Mouse (Mus musculus) forebrain, embryonic 14.5 days (tissue): ENCODE measurements around the gene Paqr6. TPM values are rescaled to one million over a fixed set of nuclear protein-coding genes. Genes with fewer than 3 reads are reported as not detected.
"Not testable (repeated sequence)": the region's sequence is repeated elsewhere in the genome, so short reads cannot be mapped to it uniquely, and the experiment has no call there.

ENCODE experiments used
- ATAC-seq: fragments of 200-750 bp; cut with Nextera tagmentation; 2 replicates; pipeline ENCODE4 v1.8.0; 2017; ENCODE audit warnings: mild to moderate bottlenecking, moderate library complexity
- DNase-seq: peaks from one replicate; pipeline ENCODE4 v3.0.0-alpha.2; 2015; ENCODE audit warnings: low spot score
- H3K27ac ChIP-seq: fragments of 300-500 bp; sonication (generic); 2 replicates; pipeline ENCODE4 v1.5.1; 2014; ENCODE audit warnings: low read depth, mild to moderate bottlenecking, control low read depth, low read length, moderate library complexity
- H3K27me3 ChIP-seq: fragments of 300-500 bp; sonication (generic); replicated peaks from 2 replicates; pipeline ENCODE4 v1.6.1; 2014; ENCODE audit warnings: low read length, control low read depth, mixed read lengths; ENCODE audit not compliant: control insufficient read depth, insufficient read depth
- H3K36me3 ChIP-seq: fragments of 300-500 bp; sonication (generic); 2 replicates; pipeline ENCODE4 v1.6.1; 2014; ENCODE audit warnings: low read length, control low read depth; ENCODE audit not compliant: control insufficient read depth, insufficient read depth
- H3K4me1 ChIP-seq: fragments of 300-500 bp; sonication (generic); 2 replicates; pipeline ENCODE4 v1.6.1; 2014; ENCODE audit warnings: antibody characterized with exemption, low read length, control low read depth; ENCODE audit not compliant: control insufficient read depth, insufficient read depth
- H3K4me2 ChIP-seq: fragments of 300-500 bp; sonication (generic); 2 replicates; pipeline ENCODE4 v1.6.1; 2014; ENCODE audit warnings: mild to moderate bottlenecking, control low read depth, low read length
- H3K4me3 ChIP-seq: fragments of 300-500 bp; sonication (generic); 2 replicates; pipeline ENCODE4 v1.5.1; 2014; ENCODE audit warnings: low read depth, low read length, control low read depth
- H3K9ac ChIP-seq: fragments of 300-500 bp; sonication (generic); 2 replicates; pipeline ENCODE4 v1.6.1; 2014; ENCODE audit warnings: mild to moderate bottlenecking, low read length, control low read depth, moderate library complexity
- H3K9me3 ChIP-seq: fragments of 300-500 bp; sonication (generic); replicated peaks from 2 replicates; pipeline ENCODE4 v1.6.1; 2016; ENCODE audit warnings: low read length, control low read depth, mixed read lengths; ENCODE audit not compliant: control insufficient read depth
- WGBS: fragments of 180-500 bp; shearing (Covaris S2); extraction: QIAGEN DNeasy Blood & Tissue Kit; methylation state at CpG from one replicate; pipeline ENCODE4 v1.1.7; 2014; 5-methylcytosine and 5-hydroxymethylcytosine counted together
- polyA plus RNA-seq: library from polyadenylated mRNA; unstranded; fragments of >200 nt; fragmentation: Nextera tagmentation; extraction: Ambion mirVana; gene quantifications from 2 replicates; pipeline ENCODE4 v1.2.1, GENCODE M21; 2014

Paqr6 gene
- polyA plus RNA-seq, 1 experiment from 2014 or later: 0.22 TPM

GRCm38 (mm10) chr3:88376644-88377043 lies 12.3 kb downstream of the Paqr6 start:
- H3K36me3 ChIP-seq, DNase-seq, H3K9me3 ChIP-seq, H3K27me3 ChIP-seq, H3K4me3 ChIP-seq, H3K9ac ChIP-seq, H3K4me2 ChIP-seq, H3K4me1 ChIP-seq: not testable (repeated sequence)
- 0 out of 2 replicates have a peak overlapping the region, but pooled peaks have one; percentile 57 for H3K27ac ChIP-seq
- 26% methylated on average over 5 of the region's 7 CpGs for WGBS
- ATAC-seq: peak; percentile 21

GRCm38 (mm10) chr3:88378599-88378998 lies 14.2 kb downstream of the Paqr6 start, which contains the start of gene Bglap2:
TSS of gene Bglap2 (minus strand) at chr3:88378699.
- not testable (repeated sequence) for ATAC-seq, H3K27me3 ChIP-seq, H3K4me2 ChIP-seq, H3K9me3 ChIP-seq, H3K4me1 ChIP-seq, H3K27ac ChIP-seq, H3K36me3 ChIP-seq, H3K9ac ChIP-seq, H3K4me3 ChIP-seq, DNase-seq
- WGBS: 67% methylated on average over 4 of the region's 5 CpGs

GRCm38 (mm10) chr3:88381389-88382315 lies 17.3 kb downstream of the Paqr6 start:
- peak overlapping the region; percentile 45 for H3K4me2 ChIP-seq
- DNase-seq (peak; percentile 80), ATAC-seq (peak; percentile 93)
- H3K27ac ChIP-seq: peak overlapping the region; percentile 66
- not testable (repeated sequence) for H3K36me3 ChIP-seq, H3K4me1 ChIP-seq, H3K9me3 ChIP-seq, H3K4me3 ChIP-seq, H3K27me3 ChIP-seq
- H3K9ac ChIP-seq: 0 out of 2 replicates have a peak overlapping the region, but pooled peaks have one; percentile 29
- WGBS: 6% methylated on average over 20 of the region's 22 CpGs

- H3K27me3 ChIP-seq, H3K9me3 ChIP-seq, DNase-seq, H3K36me3 ChIP-seq, H3K9ac ChIP-seq, H3K27ac ChIP-seq, H3K4me1 ChIP-seq, H3K4me3 ChIP-seq: not testable (repeated sequence)
- 38% methylated on average over 1 of the region's 7 CpGs for WGBS
- peak overlapping the region; percentile 45; the same call in 1 of the 2 replicates for H3K4me2 ChIP-seq
- ATAC-seq: peak; percentile 40
Measured at GRCm38 (mm10) chr3:88382383-88382782, 18.0 kb downstream of the Paqr6 start.

- no peak for ATAC-seq
- WGBS: 82% methylated on average over 5 of the region's 5 CpGs
- no peak within 1 kb of the TSS for H3K4me2 ChIP-seq
Measured at GRCm38 (mm10) chr3:88384364-88384763, 20.0 kb downstream of the Paqr6 start, which contains the start of gene Bglap. TSS of gene Bglap (minus strand) at chr3:88384464.

GRCm38 (mm10) chr3:88393776-88394375 lies 29.5 kb downstream of the Paqr6 start:
- DNase-seq: no peak
- H3K9me3 ChIP-seq: no peaks in the 10 kb centered on the region
- no peak for ATAC-seq
- 93% methylated on average over 9 of the region's 9 CpGs for WGBS
- H3K4me3 ChIP-seq: no peak overlapping the region
- H3K36me3 ChIP-seq: no peaks in the 10 kb centered on the region; the same call in 1 of the 2 replicates
- no peak overlapping the region for H3K4me2 ChIP-seq
- H3K9ac ChIP-seq: no peak overlapping the region
- H3K27me3 ChIP-seq: no peaks in the 10 kb centered on the region
- H3K4me1 ChIP-seq: no peaks in the 10 kb centered on the region
- H3K27ac ChIP-seq: no peak overlapping the region

More at GRCm38 (mm10) chr3:88384364-88384763, 20.0 kb downstream of the Paqr6 start, which contains the start of gene Bglap:
- Histone ChIP-seq H3K27ac (no peak within 1 kb of the TSS), H3K36me3 (no peaks in the 10 kb centered on the region), H3K4me3 (no peak within 1 kb of the TSS), H3K4me1 (no peaks in the 10 kb centered on the region), H3K9me3 (no peaks in the 10 kb centered on the region), H3K9ac (no peak within 1 kb of the TSS), H3K27me3 (no peaks in the 10 kb centered on the region)
- DNase-seq: no peak

- Histone ChIP-seq H3K36me3 (no peaks in the 10 kb centered on the region; the same call in 1 of the 2 replicates), H3K4me3 (no peak overlapping the region), H3K9ac (no peak overlapping the region), H3K4me1 (no peaks in the 10 kb centered on the region), H3K27ac (no peak overlapping the region), H3K27me3 (no peaks in the 10 kb centered on the region), H3K9me3 (no peaks in the 10 kb centered on the region), H3K4me2 (no peak overlapping the region)
- 94% methylated on average over 6 of the region's 6 CpGs for WGBS
- no peak for ATAC-seq
- no peak for DNase-seq
Measured at GRCm38 (mm10) chr3:88395288-88395687, 30.9 kb downstream of the Paqr6 start.

- DNase-seq (no peak), ATAC-seq (no peak)
- Histone ChIP-seq H3K4me3 (no peak overlapping the region), H3K9me3 (no peaks in the 10 kb centered on the region), H3K9ac (no peak overlapping the region), H3K27me3 (no peaks in the 10 kb centered on the region), H3K27ac (no peak overlapping the region), H3K4me2 (no peak overlapping the region), H3K4me1 (no peaks in the 10 kb centered on the region), H3K36me3 (no peaks in the 10 kb centered on the region; the same call in 1 of the 2 replicates)
- 95% methylated on average over 8 of the region's 8 CpGs for WGBS
Measured at GRCm38 (mm10) chr3:88395742-88396141, 31.4 kb downstream of the Paqr6 start.
